Mouse (Mus musculus): ENCODE measurements around the gene Nudc. TPM values are rescaled to one million over a fixed set of nuclear protein-coding genes. Genes with fewer than 3 reads are reported as not detected.

Nudc gene
- polyA plus RNA-seq, 1 experiment from 2014 or later: 192 TPM

DNA sequence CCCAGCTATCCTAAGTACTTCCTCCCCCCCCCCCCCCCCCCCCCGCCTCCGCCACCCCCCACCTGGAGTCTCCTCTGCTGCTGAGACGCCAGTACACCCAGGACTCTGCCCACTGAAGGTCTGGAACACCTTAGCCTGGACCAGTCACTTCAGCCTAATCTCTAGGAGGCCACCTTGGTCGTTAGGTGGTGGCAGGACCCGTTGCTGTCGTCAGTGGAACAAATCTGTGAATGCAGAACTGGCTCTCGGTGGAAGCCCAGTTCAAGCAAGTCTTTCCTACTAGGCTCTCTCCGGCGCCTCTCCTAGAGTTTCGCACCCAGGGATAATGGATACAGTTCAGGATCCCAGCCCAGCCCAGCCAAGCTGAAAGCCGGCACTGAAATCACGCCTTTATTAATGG lies 51.9 kb downstream of the Nudc start:
- no peaks in the 10 kb centered on the region for H3K36me3 ChIP-seq (ENCODE audit: control insufficient read depth, insufficient read depth, low read length)
- H3K27ac ChIP-seq (ENCODE audit: low read length): no peak overlapping the region
- H3K4me3 ChIP-seq (ENCODE audit: low read depth, low read length): peak overlapping the region; percentile 18
- 19% methylated on average over 10 of the region's 12 CpGs for WGBS
- H3K4me1 ChIP-seq (ENCODE audit: control insufficient read depth, insufficient read depth, low read length): peaks cover 7% of the 10 kb centered on the region; the same call in 1 of the 2 replicates
- H3K9me3 ChIP-seq (ENCODE audit: control insufficient read depth, low read depth, low read length): no peaks in the 10 kb centered on the region
- peak overlapping the region; percentile 34 for H3K4me2 ChIP-seq (replicated peaks; ENCODE audit: low read depth, low read length)
- peaks cover 20% of the 10 kb centered on the region for H3K27me3 ChIP-seq (ENCODE audit: control insufficient read depth, insufficient read depth, low read length)
- ATAC-seq (ENCODE audit: insufficient number of reproducible peaks, insufficient read depth, low FRiP score, low read depth): no peak
- no peak overlapping the region for H3K9ac ChIP-seq (replicated peaks; ENCODE audit: low read depth, low read length)

DNA sequence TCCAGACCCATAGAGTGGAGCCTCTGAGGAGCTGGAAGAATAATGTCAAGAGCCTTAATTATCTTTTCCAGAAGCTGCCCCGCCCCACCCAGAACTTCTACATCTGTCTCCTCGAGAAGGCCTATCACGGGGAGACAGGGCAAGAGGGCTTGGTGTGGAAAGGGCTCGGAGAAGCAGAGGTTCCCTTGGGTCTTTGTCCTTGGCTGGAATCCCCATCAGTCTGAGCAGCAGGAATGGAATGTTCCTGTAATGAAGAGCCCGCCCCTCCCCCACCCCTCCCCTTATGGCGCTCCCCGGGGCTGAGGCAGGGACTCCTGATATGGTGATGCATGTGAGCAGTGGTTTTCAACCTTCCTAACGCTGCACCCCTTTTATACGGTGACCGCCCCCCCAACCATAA lies 54.0 kb downstream of the Nudc start:
- no peak overlapping the region for H3K4me2 ChIP-seq (replicated peaks; ENCODE audit: low read depth, low read length)
- ATAC-seq (ENCODE audit: insufficient number of reproducible peaks, insufficient read depth, low FRiP score, low read depth): no peak
- 33% methylated on average over 10 of the region's 10 CpGs for WGBS
- H3K9me3 ChIP-seq (ENCODE audit: control insufficient read depth, low read depth, low read length): no peaks in the 10 kb centered on the region
- H3K27me3 ChIP-seq (ENCODE audit: control insufficient read depth, insufficient read depth, low read length): peaks cover 2% of the 10 kb centered on the region
- H3K9ac ChIP-seq (replicated peaks; ENCODE audit: low read depth, low read length): no peak overlapping the region
- no peak overlapping the region for H3K4me3 ChIP-seq (ENCODE audit: low read depth, low read length)
- peaks cover 3% of the 10 kb centered on the region for H3K4me1 ChIP-seq (ENCODE audit: control insufficient read depth, insufficient read depth, low read length)
- H3K27ac ChIP-seq (ENCODE audit: low read length): no peak overlapping the region
- H3K36me3 ChIP-seq (ENCODE audit: control insufficient read depth, insufficient read depth, low read length): no peaks in the 10 kb centered on the region

GRCm38 (mm10) chr4:133489489-133490245 lies 56.1 kb downstream of the Nudc start:
- Histone ChIP-seq H3K4me1 (ENCODE audit: control insufficient read depth, insufficient read depth, low read length) (peaks cover 4% of the 10 kb centered on the region), H3K27me3 (ENCODE audit: control insufficient read depth, insufficient read depth, low read length) (no peaks in the 10 kb centered on the region), H3K36me3 (ENCODE audit: control insufficient read depth, insufficient read depth, low read length) (no peaks in the 10 kb centered on the region), H3K27ac (ENCODE audit: low read length) (no peak overlapping the region), H3K4me3 (ENCODE audit: low read depth, low read length) (no peak overlapping the region), H3K9me3 (ENCODE audit: control insufficient read depth, low read depth, low read length) (no peaks in the 10 kb centered on the region), H3K9ac (replicated peaks; ENCODE audit: low read depth, low read length) (no peak overlapping the region), H3K4me2 (replicated peaks; ENCODE audit: low read depth, low read length) (no peak overlapping the region)
- 68% methylated on average over 4 of the region's 4 CpGs for WGBS
- no peak for ATAC-seq (ENCODE audit: insufficient number of reproducible peaks, insufficient read depth, low FRiP score, low read depth)

DNA sequence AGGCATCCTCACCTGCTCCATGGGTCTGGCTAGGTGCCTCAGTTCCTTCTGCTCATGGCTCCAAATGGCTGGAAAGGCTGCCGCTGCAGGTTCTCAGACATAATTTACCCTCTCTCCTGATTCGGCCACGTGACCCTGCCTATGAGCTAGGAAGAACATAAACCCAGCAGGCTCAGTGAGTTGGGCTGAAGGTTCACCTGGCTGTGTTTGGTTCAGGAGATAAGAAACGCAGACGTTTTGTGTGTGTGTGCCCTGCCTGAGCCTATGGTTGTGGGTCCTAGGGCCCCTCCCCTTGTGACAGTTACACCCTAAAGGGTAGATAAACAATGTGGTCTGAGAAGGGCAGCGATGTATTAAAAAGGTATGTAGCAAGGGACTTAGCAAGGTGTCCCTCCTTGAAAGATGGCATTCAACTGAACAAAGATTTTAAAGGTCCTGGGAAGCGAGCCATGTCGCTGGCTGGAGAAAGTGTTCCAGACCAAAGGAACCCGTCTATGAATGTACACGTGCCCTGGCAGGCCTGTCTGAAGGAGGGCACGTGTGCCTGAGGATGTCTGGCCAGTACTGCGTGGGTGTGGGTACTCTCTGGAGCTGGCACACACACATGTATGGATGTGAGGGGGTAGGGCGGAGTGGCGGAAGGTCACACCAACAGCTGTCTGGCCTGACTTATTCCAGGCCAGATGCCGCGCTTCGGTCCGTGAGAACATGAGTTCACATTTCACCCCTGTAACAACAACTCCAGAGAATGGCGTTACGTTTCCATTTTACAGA lies 57.0 kb downstream of the Nudc start:
- 71% methylated on average over 20 of the region's 20 CpGs for WGBS
- Histone ChIP-seq H3K4me3 (ENCODE audit: low read depth, low read length) (no peak overlapping the region), H3K4me2 (replicated peaks; ENCODE audit: low read depth, low read length) (no peak overlapping the region), H3K9me3 (ENCODE audit: control insufficient read depth, low read depth, low read length) (no peaks in the 10 kb centered on the region), H3K9ac (replicated peaks; ENCODE audit: low read depth, low read length) (no peak overlapping the region), H3K27ac (ENCODE audit: low read length) (peak overlapping the region; percentile 39; the same call in 1 of the 2 replicates), H3K36me3 (ENCODE audit: control insufficient read depth, insufficient read depth, low read length) (no peaks in the 10 kb centered on the region), H3K27me3 (ENCODE audit: control insufficient read depth, insufficient read depth, low read length) (no peaks in the 10 kb centered on the region), H3K4me1 (ENCODE audit: control insufficient read depth, insufficient read depth, low read length) (peaks cover 9% of the 10 kb centered on the region)
- peak; percentile 44; the same call in 1 of the 2 replicates for ATAC-seq (ENCODE audit: insufficient number of reproducible peaks, insufficient read depth, low FRiP score, low read depth)

DNA sequence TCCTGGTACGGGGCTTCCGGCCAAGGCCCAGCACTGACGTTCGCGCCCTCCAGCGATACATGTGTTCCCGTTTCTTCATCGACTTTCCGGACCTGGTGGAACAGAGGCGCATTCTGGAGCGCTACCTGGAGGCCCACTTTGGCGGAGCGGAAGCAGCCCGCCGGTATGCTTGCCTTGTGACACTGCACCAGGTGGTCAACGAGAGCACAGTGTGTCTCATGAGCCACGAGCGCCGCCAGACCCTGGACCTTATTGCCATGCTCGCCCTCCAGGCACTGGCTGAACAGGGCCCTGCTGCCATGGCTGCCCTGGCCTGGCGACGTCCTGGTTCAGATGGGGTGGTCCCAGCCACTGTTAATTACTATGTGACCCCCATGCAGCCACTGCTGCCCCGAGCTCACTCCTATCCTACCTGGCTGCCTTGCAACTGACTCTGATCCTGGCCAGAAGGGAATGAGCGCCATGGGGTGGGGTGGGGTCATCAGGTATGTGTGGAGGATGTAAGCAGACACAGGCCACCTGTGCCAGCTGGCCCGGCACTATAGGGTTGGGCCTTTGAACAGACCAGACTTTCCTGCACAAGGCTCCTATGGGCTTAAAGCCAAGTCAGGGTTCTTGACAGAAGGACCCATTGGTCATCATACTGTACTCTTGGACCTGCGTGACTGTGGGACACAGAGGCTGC lies 59.0 kb downstream of the Nudc start:
- peaks cover 9% of the 10 kb centered on the region for H3K4me1 ChIP-seq (ENCODE audit: control insufficient read depth, insufficient read depth, low read length)
- H3K4me3 ChIP-seq (ENCODE audit: low read depth, low read length): no peak overlapping the region
- H3K27me3 ChIP-seq (ENCODE audit: control insufficient read depth, insufficient read depth, low read length): 0 out of 2 replicates have a peak, but pooled peaks cover 2% of the 10 kb centered on the region
- H3K9ac ChIP-seq (replicated peaks; ENCODE audit: low read depth, low read length): no peak overlapping the region
- WGBS: 93% methylated on average over 26 of the region's 26 CpGs
- ATAC-seq (ENCODE audit: insufficient number of reproducible peaks, insufficient read depth, low FRiP score, low read depth): no peak
- no peak overlapping the region for H3K27ac ChIP-seq (ENCODE audit: low read length)
- H3K36me3 ChIP-seq (ENCODE audit: control insufficient read depth, insufficient read depth, low read length): no peaks in the 10 kb centered on the region
- H3K4me2 ChIP-seq (replicated peaks; ENCODE audit: low read depth, low read length): no peak overlapping the region
- no peaks in the 10 kb centered on the region for H3K9me3 ChIP-seq (ENCODE audit: control insufficient read depth, low read depth, low read length)

DNA sequence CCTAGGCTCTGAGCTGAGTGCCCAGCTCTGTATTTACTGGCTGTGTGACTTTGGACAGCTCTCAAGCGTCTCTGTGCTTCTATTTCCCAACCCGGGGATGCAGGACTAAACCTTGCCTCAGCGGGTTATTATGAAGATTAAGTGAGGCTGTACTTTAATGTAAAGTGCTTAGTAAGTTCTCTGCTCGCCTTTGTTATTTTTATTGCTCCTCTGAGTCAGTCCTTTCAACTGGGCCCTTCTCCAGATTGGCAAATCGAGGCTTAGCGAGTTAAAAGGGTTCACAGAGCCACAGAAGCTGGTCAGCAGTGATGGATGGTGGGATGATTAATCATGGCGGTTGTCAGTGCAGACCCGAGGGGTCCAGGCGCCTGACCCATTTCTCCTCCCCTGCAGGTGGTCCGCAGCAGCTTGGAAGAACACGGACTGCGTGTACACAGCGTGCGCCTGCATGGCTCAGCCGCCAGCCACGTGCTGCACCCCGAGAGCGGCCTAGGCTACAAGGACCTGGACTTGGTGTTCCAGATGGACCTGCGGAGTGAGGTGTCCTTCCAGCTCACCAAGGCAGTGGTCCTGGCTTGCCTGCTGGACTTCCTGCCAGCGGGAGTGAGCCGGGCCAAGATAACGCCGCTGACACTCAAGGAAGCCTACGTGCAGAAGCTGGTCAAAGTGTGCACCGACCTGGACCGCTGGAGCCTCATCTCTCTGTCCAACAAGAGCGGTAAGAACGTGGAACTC lies 59.9 kb downstream of the Nudc start:
- no peaks in the 10 kb centered on the region for H3K9me3 ChIP-seq (ENCODE audit: control insufficient read depth, low read depth, low read length)
- ATAC-seq (ENCODE audit: insufficient number of reproducible peaks, insufficient read depth, low FRiP score, low read depth): no peak
- no peak overlapping the region for H3K27ac ChIP-seq (ENCODE audit: low read length)
- peaks cover 6% of the 10 kb centered on the region; the same call in 1 of the 2 replicates for H3K27me3 ChIP-seq (ENCODE audit: control insufficient read depth, insufficient read depth, low read length)
- no peak overlapping the region for H3K9ac ChIP-seq (replicated peaks; ENCODE audit: low read depth, low read length)
- H3K4me1 ChIP-seq (ENCODE audit: control insufficient read depth, insufficient read depth, low read length): peaks cover 9% of the 10 kb centered on the region
- H3K4me3 ChIP-seq (ENCODE audit: low read depth, low read length): no peak overlapping the region
- no peak overlapping the region for H3K4me2 ChIP-seq (replicated peaks; ENCODE audit: low read depth, low read length)
- no peaks in the 10 kb centered on the region for H3K36me3 ChIP-seq (ENCODE audit: control insufficient read depth, insufficient read depth, low read length)
- WGBS: 79% methylated on average over 28 of the region's 28 CpGs

GRCm38 (mm10) chr4:133484266-133485025 lies 61.4 kb downstream of the Nudc start:
- H3K9me3 ChIP-seq (ENCODE audit: control insufficient read depth, low read depth, low read length): no peaks in the 10 kb centered on the region
- WGBS: 8% methylated on average over 22 of the region's 22 CpGs
- peaks cover 14% of the 10 kb centered on the region; the same call in 1 of the 2 replicates for H3K27me3 ChIP-seq (ENCODE audit: control insufficient read depth, insufficient read depth, low read length)
- H3K4me1 ChIP-seq (ENCODE audit: control insufficient read depth, insufficient read depth, low read length): peaks cover 11% of the 10 kb centered on the region
- no peak overlapping the region for H3K4me3 ChIP-seq (ENCODE audit: low read depth, low read length)
- no peak overlapping the region for H3K9ac ChIP-seq (replicated peaks; ENCODE audit: low read depth, low read length)
- H3K27ac ChIP-seq (ENCODE audit: low read length): peak overlapping the region; percentile 7; the same call in 1 of the 2 replicates
- peak overlapping the region; percentile 28 for H3K4me2 ChIP-seq (replicated peaks; ENCODE audit: low read depth, low read length)
- ATAC-seq (ENCODE audit: insufficient number of reproducible peaks, insufficient read depth, low FRiP score, low read depth): no peak
- H3K36me3 ChIP-seq (ENCODE audit: control insufficient read depth, insufficient read depth, low read length): no peaks in the 10 kb centered on the region
